Mouse (Mus musculus): ENCODE measurements around the gene Srek1.

GRCm38 (mm10) chr13:103763640-103764039 is 10.8 kb downstream of the Srek1 start:
- TF ChIP-seq CTCF (conservative IDR thresholded peaks at IDR 0.05; ENCODE audit: low read length) (no peak), NANOG (IDR thresholded peaks at IDR 0.05; ENCODE audit: borderline replicate concordance, low read length) (no peak), POU5F1 (IDR thresholded peaks at IDR 0.05; ENCODE audit: borderline replicate concordance, low read length) (no peak)
